Mouse (Mus musculus) 416B (cell line): ENCODE measurements around the gene Arhgap24.
A peak's percentile ranks its signal among the peaks of the same experiment; 100 is the strongest.

Experiments used
- DNase-seq: peaks from one replicate; pipeline ENCODE4 v3.0.0; 2011; ENCODE audit warnings: low read depth

The Arhgap24 gene

GRCm38 (mm10) chr5:102502333-102502732, 21.1 kb downstream of the Arhgap24 start:
- peak; percentile 1 for DNase-seq

GRCm38 (mm10) chr5:102503066-102503465, 21.9 kb downstream of the Arhgap24 start:
- DNase-seq, result no peak

DNA sequence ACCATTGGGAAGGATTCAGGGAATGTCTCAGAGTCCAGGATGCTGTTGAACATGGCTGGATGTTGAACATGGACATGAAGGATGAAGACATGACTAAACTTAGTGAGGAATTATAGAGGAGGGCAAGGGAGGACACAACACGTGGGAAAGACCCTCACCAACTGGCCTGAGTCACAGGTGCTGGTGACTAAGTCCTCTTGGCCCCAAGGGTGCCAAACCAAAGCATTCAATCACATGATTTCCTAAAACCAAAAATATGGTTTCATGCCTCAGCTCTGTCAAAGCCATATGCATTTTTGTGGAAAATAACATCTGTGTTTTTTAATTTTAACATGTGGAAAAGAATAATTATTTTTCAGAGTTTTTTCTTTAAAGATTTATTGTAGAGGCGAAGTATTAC, 22.7 kb downstream of the Arhgap24 start:
- no peak for DNase-seq

DNA sequence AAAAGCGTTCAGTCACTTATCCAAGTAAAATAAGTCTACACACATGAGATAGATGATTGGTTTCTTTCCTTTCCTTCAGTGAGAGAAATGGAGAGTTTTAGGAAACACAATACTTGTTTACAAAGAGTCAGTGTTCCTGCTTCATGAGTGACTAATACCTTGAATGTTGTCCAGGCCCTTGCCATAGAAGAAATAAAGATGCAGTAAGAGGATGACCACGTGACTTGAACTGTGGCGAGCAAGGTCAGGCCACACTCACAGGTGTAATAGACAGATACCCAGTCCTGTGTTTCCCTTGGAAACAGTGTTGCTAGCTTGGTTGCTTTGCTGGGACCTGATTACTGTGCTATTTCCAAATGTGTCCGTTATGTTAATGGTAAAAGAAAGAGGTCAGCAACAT, 23.4 kb downstream of the Arhgap24 start:
- no peak for DNase-seq

- no peak for DNase-seq
These were observed 27.0 kb downstream of the Arhgap24 start for GRCm38 (mm10) chr5:102508162-102508561.

DNA sequence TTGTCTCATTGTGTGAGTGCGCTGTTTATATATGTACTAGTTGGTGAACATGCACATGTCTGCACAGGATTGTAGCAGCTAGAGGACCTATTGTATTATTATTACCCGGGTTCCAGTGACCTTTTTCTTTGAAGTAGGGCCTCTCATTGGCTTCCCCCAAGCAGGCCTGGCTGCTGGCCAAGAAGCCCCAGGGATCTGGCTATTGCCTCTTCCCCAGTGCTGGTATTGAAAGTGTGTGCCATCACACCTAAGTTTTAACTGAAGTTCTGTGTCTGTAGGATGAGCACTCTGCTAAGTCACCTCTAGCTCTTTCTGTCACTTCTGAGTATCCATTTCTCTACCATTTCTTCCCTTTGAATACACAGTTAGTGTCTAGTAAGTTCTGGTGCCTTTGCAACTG, 28.2 kb downstream of the Arhgap24 start:
- DNase-seq, result no peak

GRCm38 (mm10) chr5:102511651-102512050, 30.5 kb downstream of the Arhgap24 start:
- DNase-seq, result no peak

DNA sequence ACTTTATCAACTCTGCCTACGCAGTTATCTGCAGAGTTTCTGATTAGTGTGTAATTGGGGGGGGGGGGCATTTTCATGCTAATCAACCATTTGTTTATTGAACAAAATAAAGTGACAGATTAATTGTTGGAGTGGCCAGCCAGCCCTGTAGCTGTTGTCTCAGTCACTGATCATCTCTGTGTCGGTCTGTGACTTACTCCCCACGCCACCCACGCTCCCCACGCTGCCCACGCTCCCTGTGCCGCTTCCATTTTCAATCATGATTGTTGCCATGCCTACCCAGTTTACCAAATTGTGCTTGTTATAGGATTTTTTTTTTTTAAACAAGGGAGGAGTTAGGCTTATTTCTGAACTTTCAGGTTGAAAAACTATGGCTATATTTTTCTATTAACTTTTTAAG, 34.3 kb downstream of the Arhgap24 start:
- no peak for DNase-seq

DNA sequence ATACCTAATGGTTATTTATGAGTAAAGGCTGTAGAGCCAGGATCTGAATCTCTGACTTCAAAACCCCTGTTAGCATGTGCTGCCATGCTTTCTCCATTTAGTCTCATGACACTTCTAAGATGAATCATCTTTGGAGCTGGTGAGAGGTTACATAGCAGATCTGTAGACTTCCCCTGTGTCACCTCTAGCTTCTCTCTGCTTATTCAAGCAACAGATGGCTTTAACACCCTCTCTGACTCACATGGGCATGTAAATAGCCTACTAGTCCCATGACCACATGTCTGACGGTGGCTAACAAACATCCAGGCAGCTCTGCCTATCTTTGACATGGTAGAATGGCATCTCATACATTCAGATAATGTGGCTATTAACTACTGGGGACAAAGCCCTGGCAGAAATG, 39.3 kb downstream of the Arhgap24 start:
- DNase-seq, result no peak

GRCm38 (mm10) chr5:102535311-102535710, 54.1 kb downstream of the Arhgap24 start:
- DNase-seq, result no peak

DNA sequence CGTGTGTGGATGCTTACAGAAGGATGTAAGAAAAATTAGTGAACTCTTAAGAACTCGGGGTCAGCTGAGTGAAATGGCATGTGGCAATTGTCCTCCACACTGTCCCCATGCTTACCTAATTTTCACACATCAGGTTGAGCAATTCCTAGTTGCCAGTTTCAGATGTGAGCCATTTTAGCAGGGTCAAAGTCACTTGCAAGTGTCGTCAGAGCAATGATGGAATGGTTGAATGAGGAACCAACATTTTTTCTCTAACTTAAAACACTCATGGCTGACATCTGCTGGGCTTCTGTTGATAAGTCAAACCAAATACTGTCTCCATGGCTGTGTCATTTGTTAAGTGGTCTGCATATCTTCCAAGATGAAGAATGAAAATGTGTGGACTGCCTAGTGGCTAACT, 56.6 kb downstream of the Arhgap24 start:
- DNase-seq, result peak; percentile 0

DNA sequence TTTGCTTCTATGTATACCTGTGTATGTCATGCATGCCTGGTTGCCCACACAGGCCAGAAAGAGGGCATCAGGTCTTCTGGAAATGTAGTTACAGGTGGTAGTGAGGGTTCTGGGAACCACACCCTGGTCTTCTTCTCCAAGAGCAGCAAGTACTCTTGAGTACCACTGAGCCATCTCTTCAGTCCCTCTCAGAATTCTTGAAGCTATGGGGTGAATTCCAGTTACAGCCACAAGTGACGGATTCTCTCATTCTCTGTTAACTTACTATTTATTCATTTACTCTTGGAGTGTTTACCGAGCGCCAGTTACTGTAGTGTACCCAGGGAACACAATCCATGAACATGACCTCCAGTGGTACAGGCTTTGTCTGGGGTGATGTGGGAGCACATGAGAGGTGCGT, 65.1 kb downstream of the Arhgap24 start:
- DNase-seq, result no peak

GRCm38 (mm10) chr5:102547786-102548185, 66.6 kb downstream of the Arhgap24 start:
- no peak for DNase-seq

DNA sequence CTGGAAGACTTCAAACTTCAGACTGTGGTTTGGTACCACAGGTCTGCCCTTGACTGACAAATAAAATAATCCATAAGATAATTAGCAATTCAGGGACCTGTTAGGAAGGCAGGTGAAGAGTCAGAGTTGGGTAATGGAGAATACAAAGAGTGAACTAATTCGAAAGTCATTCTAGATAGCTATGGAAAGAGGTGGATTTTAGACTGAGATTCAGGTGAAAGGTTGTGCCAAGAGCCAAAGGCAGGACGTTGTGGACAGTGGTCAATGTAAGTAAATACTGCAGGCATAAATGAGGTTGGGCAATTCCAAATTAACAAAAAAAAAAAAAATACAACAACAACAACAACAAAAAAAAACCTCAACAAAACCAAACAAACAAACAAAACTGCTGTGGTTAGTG, 67.2 kb downstream of the Arhgap24 start:
- no peak for DNase-seq

DNA sequence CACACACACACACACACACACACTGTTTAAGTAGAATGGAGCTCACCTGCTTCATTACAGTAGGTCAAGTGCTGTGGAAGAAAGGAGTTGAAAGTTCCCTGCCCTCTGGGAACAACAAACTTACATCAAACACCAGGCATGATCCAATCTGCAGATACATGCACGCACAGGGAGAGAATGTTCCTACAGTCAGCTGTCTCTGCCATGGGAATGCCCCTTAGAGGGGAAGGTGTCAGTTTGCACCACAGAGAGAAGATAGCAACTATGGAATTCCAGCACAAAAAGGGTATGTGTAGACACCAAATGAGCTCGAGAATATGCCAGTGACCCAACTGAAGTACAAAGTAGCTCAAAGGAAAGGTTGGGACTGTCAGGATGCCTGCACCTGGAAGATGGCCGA, 69.0 kb downstream of the Arhgap24 start:
- no peak for DNase-seq

DNA sequence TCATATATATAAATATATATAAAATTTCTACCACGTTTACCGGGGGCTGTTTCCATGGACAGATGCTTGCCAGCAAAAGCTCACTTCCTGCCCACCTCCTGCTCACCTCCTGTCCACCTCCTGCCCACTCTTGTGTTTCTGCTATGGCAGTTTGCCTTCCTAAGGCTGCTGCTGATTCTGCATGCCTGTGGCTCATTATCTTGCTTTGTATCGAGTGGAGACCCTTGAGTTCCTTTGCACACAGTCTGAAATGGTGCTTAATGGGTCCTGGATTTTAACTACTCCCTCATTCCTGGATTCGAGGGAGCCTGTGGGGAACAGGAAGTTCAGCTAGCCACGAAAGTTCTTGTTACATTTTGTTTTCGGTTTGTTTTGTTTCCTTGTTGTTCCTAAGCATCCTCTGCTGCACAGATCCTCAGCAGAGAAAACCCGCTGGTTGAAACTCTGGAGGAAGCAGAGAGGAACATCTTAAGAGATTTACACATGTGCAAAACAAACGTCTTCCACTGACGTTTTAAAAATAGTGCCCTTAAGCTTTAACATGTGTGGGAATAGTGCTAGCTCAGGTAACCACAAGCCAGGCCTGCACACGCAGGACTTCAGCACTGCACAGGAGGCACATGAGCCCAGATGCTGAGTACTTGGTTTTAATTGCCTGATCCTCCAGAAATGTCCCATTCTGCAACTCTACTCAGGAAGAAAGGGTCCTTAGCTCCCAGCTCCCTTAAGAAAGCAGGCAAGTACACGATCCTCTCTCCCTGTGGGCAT, 69.9 kb downstream of the Arhgap24 start:
- no peak for DNase-seq

DNA sequence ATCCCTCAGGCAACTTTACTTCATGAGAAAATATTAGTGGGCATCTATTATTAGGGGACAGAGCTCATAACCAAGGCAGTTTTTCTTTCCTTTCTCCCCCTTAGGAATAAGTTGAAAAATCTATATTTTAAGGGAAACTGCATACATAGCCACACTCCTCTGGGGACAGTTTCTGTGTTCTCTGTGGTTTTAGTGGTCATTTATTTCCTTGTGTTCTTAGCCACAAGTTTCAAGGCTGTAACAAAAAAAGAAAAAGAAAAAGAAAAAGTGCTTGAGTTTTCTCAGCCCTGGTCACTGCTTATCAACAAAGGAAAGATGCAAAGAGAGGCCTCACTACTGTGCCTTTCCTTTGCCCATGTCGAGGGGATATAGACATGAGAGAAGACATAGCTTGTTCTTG, 71.3 kb downstream of the Arhgap24 start:
- DNase-seq, result no peak

GRCm38 (mm10) chr5:102555958-102556357, 74.8 kb downstream of the Arhgap24 start:
- DNase-seq, result no peak

GRCm38 (mm10) chr5:102560270-102560669, 79.1 kb downstream of the Arhgap24 start:
- no peak for DNase-seq

GRCm38 (mm10) chr5:102563971-102564370, 82.8 kb downstream of the Arhgap24 start:
- DNase-seq, result no peak

GRCm38 (mm10) chr5:102568764-102569163, 87.6 kb downstream of the Arhgap24 start:
- DNase-seq, result no peak

DNA sequence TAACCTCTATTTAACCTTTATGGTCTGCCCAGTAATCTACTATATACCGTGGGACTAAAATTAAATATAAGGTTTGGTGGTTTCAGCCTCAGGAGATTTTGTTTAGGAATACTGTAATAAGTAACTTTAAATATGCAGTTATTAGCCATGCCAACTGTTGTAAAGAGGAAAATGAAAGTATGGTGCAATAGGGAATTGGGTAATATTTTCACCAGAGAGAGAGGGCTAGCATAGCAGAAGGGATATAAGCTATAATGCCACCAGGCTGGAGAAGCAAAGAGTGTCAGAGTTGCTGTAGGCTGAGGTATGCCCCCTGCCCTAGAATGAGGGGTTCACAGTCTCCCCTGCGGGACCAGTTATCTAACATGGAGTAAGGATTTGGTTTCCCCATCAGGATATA, 90.3 kb downstream of the Arhgap24 start:
- DNase-seq, result no peak

GRCm38 (mm10) chr5:102576750-102577149, 95.6 kb downstream of the Arhgap24 start:
- no peak for DNase-seq

GRCm38 (mm10) chr5:102577729-102578128, 96.5 kb downstream of the Arhgap24 start:
- DNase-seq, result no peak
